ENCODE assay signal across 24 mouse cellular contexts in the genomic region with DNA sequence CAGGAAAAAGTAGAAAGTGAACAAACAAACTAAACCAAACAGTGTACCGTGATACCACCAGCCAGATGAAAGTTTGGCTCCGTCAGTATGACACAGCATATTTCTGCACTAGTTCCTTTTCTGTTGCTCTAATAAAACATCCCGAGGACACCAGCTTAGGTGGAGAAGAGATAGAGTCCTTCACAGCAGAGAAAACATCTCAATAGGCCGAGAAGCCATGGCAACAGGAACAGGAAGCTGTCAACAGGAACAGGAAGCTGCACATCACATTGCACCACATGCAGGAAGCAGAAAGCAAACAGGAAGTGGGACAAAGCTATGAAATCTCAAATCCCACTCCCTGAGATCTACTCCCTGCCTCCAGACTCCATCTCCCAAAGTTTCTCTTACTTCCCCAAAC.
A peak's percentile ranks its signal among the peaks of the same experiment; 100 is the strongest.
DNase-seq lines count a peak whose midpoint lies in the region; ATAC-seq and TF ChIP-seq lines count a peak whose summit lies in the region.
"Had no signal": no experiment of that assay in that cellular context is flagged by ENCODE, and none has a peak within 500 bp of the region (broad histone marks: within the 10 kb centered on the region; RNA-seq: fewer than 3 reads in every experiment).

No protein-coding gene starts in this region.

- peak; percentile 87 for ATAC-seq in G1E (ENCODE audit: extremely low read depth, insufficient number of reproducible peaks, low FRiP score, poor library complexity, severe bottlenecking)
- ATAC-seq in common myeloid progenitor, adult 5-6 weeks (replicated peaks; ENCODE audit: low read depth, poor library complexity, severe bottlenecking): peak; percentile 70
- ATAC-seq in forebrain, embryonic 14.5 days: no peak

- no peaks in the 10 kb centered on the region; the same call in 1 of the 2 replicates for H3K27me3 ChIP-seq in G1E (ENCODE audit: insufficient read depth, low read length)
- H3K27me3 ChIP-seq in megakaryocyte, embryonic 14.5 days (replicated peaks): no peaks in the 10 kb centered on the region
- no peaks in the 10 kb centered on the region for H3K27me3 ChIP-seq in forebrain, embryonic 14.5 days (replicated peaks; ENCODE audit: control insufficient read depth, insufficient read depth, low read length)
- H3K27me3 ChIP-seq: forebrain, embryonic 12.5 days; heart, embryonic 12.5 days; kidney, embryonic 15.5 days; liver, embryonic 15.5 days; lung, embryonic 15.5 days had no signal

- H3K4me2 ChIP-seq in forebrain, embryonic 14.5 days (ENCODE audit: low read length): no peak overlapping the region
- H3K4me2 ChIP-seq: forebrain, embryonic 12.5 days; heart, embryonic 12.5 days; hindbrain, embryonic 14.5 days; kidney, embryonic 15.5 days; liver, embryonic 15.5 days; lung, embryonic 15.5 days had no signal

- no peak for TF ChIP-seq CTCF in G1E (IDR thresholded peaks at IDR 0.05; ENCODE audit: low read depth, low read length)

- peaks cover 14% of the 10 kb centered on the region for H3K4me1 ChIP-seq in G1E (ENCODE audit: insufficient read depth, low read depth, low read length)
- H3K4me1 ChIP-seq in megakaryocyte, embryonic 14.5 days: peaks cover 4% of the 10 kb centered on the region
- no peaks in the 10 kb centered on the region for H3K4me1 ChIP-seq in forebrain, embryonic 14.5 days (ENCODE audit: control insufficient read depth, insufficient read depth, low read length)
- H3K4me1 ChIP-seq: forebrain, embryonic 12.5 days; heart, embryonic 12.5 days; kidney, embryonic 15.5 days; liver, embryonic 15.5 days; lung, embryonic 15.5 days had no signal

- peaks cover 30% of the 10 kb centered on the region for H3K9me3 ChIP-seq in G1E (replicated peaks)
- H3K9me3 ChIP-seq in megakaryocyte, embryonic 14.5 days: peaks cover 8% of the 10 kb centered on the region
- H3K9me3 ChIP-seq in forebrain, embryonic 14.5 days (replicated peaks; ENCODE audit: control insufficient read depth, low read length): no peaks in the 10 kb centered on the region
- H3K9me3 ChIP-seq: forebrain, embryonic 12.5 days; heart, embryonic 12.5 days; kidney, embryonic 15.5 days; liver, embryonic 15.5 days; lung, embryonic 15.5 days had no signal

- WGBS in forebrain, embryonic 14.5 days: 84% methylated on average over 4 of the region's 4 CpGs

- DNase-seq in 416B (ENCODE audit: low read depth): peak; percentile 66
- peak; percentile 34 for DNase-seq in G1E (ENCODE audit: low spot score)
- DNase-seq in forebrain, embryonic 14.5 days (ENCODE audit: low spot score): no peak
- DNase-seq in gastrocnemius, postnatal 36 days: no peak
- no peak for DNase-seq in natural killer cell, adult 2 months (ENCODE audit: low spot score in 2 of 2)
- DNase-seq: adrenal gland, postnatal 10 days; cerebellum, adult 11 months; cerebellum, adult 9-10 months; gastrocnemius, postnatal 14 days; kidney, adult 11 months; kidney, postnatal 25 days; lung, postnatal 36 days; midbrain, embryonic 14.5 days; spleen, adult 18-20 months; thymus, adult 2 months; thymus, postnatal 36 days had no signal

- peaks cover 15% of the 10 kb centered on the region for H3K36me3 ChIP-seq in G1E (replicated peaks)
- H3K36me3 ChIP-seq in megakaryocyte, embryonic 14.5 days (replicated peaks; ENCODE audit: low read length): no peaks in the 10 kb centered on the region
- no peaks in the 10 kb centered on the region for H3K36me3 ChIP-seq in forebrain, embryonic 14.5 days (ENCODE audit: control insufficient read depth, insufficient read depth, low read length)
- H3K36me3 ChIP-seq: forebrain, embryonic 12.5 days; heart, embryonic 12.5 days; kidney, embryonic 15.5 days; liver, embryonic 15.5 days; lung, embryonic 15.5 days had no signal

- peak overlapping the region; percentile 60 for H3K4me3 ChIP-seq in G1E (ENCODE audit: low read depth, low read length)
- peak overlapping the region; percentile 28 for H3K4me3 ChIP-seq in megakaryocyte, embryonic 14.5 days (replicated peaks)
- H3K4me3 ChIP-seq in forebrain, embryonic 14.5 days (ENCODE audit: low read depth, low read length): no peak overlapping the region
- H3K4me3 ChIP-seq: forebrain, embryonic 12.5 days; heart, embryonic 12.5 days; kidney, embryonic 15.5 days; liver, embryonic 15.5 days; lung, embryonic 15.5 days had no signal

- no peak overlapping the region for H3K27ac ChIP-seq in forebrain, embryonic 14.5 days (ENCODE audit: low read depth, low read length)
- H3K27ac ChIP-seq: forebrain, embryonic 12.5 days; hindbrain, embryonic 14.5 days; kidney, embryonic 15.5 days; liver, embryonic 15.5 days; lung, embryonic 15.5 days had no signal

- intact Hi-C loops in gastrocnemius, postnatal 36 days (cut with DNase I): no loop called here

- H3K9ac ChIP-seq in forebrain, embryonic 14.5 days (ENCODE audit: low read length): no peak overlapping the region
- H3K9ac ChIP-seq: forebrain, embryonic 12.5 days; heart, embryonic 12.5 days; hindbrain, embryonic 14.5 days; kidney, embryonic 15.5 days; liver, embryonic 15.5 days; lung, embryonic 15.5 days had no signal

Comparison
In these comparisons a context has a peak if more than half of its experiments do, and no peak if none do; other contexts are left out.
1. DNase-seq: peak in 416B (single experiment) and G1E (single experiment); none in forebrain, embryonic 14.5 days (single experiment), gastrocnemius, postnatal 36 days (0 of 2) and natural killer cell, adult 2 months (0 of 2).